In the genomic region with DNA sequence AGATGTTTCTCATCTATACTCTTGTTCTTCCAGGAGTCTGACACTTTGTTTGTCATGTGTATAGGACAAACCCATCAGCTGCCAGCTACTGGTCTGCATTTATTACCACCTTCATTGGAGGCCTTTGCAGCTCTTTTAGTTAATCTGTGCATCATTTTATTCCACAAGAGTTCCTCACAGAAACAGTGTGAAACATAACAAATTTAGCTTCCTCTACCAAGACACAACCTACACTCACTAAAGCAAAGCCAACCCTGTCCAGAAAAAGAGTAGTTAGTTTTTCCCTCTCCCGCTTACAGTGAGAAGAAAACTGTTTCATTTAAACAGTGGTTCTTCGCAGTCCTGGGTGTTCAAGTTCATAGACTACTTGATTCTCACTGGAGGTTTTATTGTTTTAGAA, we compare ENCODE assay signal across 31 mouse cellular contexts.
"Had no signal": no experiment of that assay in that cellular context is flagged by ENCODE, and none has a peak within 500 bp of the region (broad histone marks: within the 10 kb centered on the region; RNA-seq: fewer than 3 reads in every experiment).

No protein-coding gene starts in this region.

- H3K4me2 ChIP-seq: limb, embryonic 12.5 days; limb, embryonic 13.5 days; limb, embryonic 15.5 days; liver, embryonic 11.5 days; liver, embryonic 13.5 days; liver, embryonic 15.5 days; lung, embryonic 14.5 days; lung, embryonic 15.5 days; midbrain, embryonic 11.5 days; midbrain, embryonic 12.5 days; midbrain, embryonic 13.5 days; midbrain, embryonic 15.5 days had no signal

- H3K27ac ChIP-seq: left cerebral cortex, adult 2 months; limb, embryonic 10.5 days; limb, embryonic 12.5 days; limb, embryonic 13.5 days; limb, embryonic 15.5 days; liver, embryonic 13.5 days; liver, embryonic 14.5 days; liver, embryonic 15.5 days; lung, embryonic 15.5 days; macrophage; midbrain, embryonic 10.5 days; midbrain, embryonic 12.5 days; midbrain, embryonic 13.5 days; midbrain, embryonic 15.5 days had no signal

- H3K36me3 ChIP-seq: limb, embryonic 10.5 days; limb, embryonic 12.5 days; limb, embryonic 13.5 days; limb, embryonic 15.5 days; liver, embryonic 13.5 days; liver, embryonic 15.5 days; lung, embryonic 15.5 days; midbrain, embryonic 10.5 days; midbrain, embryonic 12.5 days; midbrain, embryonic 13.5 days; midbrain, embryonic 15.5 days had no signal

- H3K4me3 ChIP-seq: left cerebral cortex, adult 2 months; limb, embryonic 10.5 days; limb, embryonic 12.5 days; limb, embryonic 13.5 days; limb, embryonic 15.5 days; liver, embryonic 13.5 days; liver, embryonic 15.5 days; lung, embryonic 15.5 days; megakaryocyte, embryonic 14.5 days; midbrain, embryonic 10.5 days; midbrain, embryonic 12.5 days; midbrain, embryonic 13.5 days; midbrain, embryonic 15.5 days; myocyte had no signal

- H3K27me3 ChIP-seq: limb, embryonic 12.5 days; limb, embryonic 13.5 days; limb, embryonic 15.5 days; liver, embryonic 13.5 days; liver, embryonic 15.5 days; lung, embryonic 15.5 days; megakaryocyte, embryonic 14.5 days; midbrain, embryonic 12.5 days; midbrain, embryonic 13.5 days; midbrain, embryonic 15.5 days had no signal

- DNase-seq: left cerebral cortex, postnatal 4 days; liver; liver, embryonic 13.5 days; liver, postnatal 0 days; lung, adult 18-20 months; lung, adult 2 months; lung, embryonic 14.5 days; lung, postnatal 10 days; lung, postnatal 14 days; lung, postnatal 36 days; lung, postnatal 4 days; midbrain, embryonic 14.5 days had no signal

- H3K9ac ChIP-seq: limb, embryonic 12.5 days; limb, embryonic 13.5 days; limb, embryonic 15.5 days; liver, embryonic 13.5 days; liver, embryonic 14.5 days; liver, embryonic 15.5 days; liver, postnatal 0 days; lung, embryonic 14.5 days; lung, embryonic 15.5 days; midbrain, embryonic 12.5 days; midbrain, embryonic 13.5 days; midbrain, embryonic 15.5 days had no signal

- H3K4me1 ChIP-seq: liver, embryonic 13.5 days; liver, embryonic 15.5 days; lung, embryonic 15.5 days; megakaryocyte, embryonic 14.5 days; midbrain, embryonic 12.5 days; midbrain, embryonic 13.5 days; midbrain, embryonic 15.5 days had no signal

- ATAC-seq: liver, postnatal 0 days; lung, postnatal 0 days; midbrain, embryonic 13.5 days; midbrain, embryonic 15.5 days; midbrain, embryonic 16.5 days had no signal

- H3K9me3 ChIP-seq: limb, embryonic 10.5 days; limb, embryonic 12.5 days; limb, embryonic 13.5 days; limb, embryonic 15.5 days; liver, embryonic 13.5 days; liver, embryonic 15.5 days; lung, embryonic 15.5 days; midbrain, embryonic 10.5 days; midbrain, embryonic 12.5 days; midbrain, embryonic 13.5 days; midbrain, embryonic 15.5 days had no signal
